Mouse (Mus musculus): ENCODE results near the gene Cep83.

The Cep83 gene

DNA sequence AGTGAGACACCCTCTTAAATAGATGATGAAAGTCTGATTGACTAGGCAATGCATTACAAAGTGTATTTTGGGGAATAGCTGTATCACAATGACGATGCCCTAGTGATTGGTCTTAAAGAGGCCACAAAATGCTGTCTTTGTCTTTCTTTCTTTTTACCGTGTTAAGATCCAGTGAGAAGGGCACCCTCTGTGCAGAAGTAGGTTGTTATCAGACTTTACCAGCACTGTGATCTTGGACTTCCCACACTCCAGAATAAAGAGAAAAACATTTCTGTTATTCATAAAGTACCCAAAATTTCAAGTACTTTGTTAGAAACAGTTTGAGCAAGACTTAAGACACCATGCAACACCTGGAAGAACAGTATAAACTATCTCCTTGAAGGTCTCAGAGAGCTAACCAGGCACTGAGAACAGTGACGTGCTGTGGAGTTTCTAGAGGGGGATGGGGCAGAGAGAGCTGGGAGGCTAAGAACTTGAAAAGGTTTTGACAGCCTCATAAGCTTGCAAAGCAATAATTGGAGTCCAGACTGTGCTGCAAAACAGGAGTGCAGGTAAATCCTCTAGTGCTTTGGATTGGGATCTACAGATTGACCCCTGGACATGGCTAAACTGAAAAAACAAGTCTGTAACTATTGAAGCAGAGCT lies 92.3 kb downstream of the Cep83 start:
- DNase-seq: no peak

DNA sequence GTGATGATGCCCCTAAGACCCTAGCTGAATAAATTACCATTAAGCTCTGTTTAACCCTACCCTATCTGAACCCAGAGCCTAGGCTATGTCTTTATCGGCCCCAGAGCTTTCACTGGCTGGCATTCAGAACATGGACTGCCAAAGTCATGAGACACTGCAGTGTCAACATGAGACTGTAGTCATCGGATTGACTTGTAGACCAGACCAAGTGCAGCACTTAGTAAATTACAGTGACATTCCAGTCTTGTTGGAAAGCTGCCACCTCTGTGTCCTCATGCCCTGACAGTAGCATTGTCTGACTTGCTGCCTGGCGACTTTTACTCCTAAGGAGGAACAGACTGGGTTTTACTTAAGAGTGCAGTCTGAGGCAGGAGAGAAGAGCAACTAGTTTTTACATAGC lies 100.8 kb downstream of the Cep83 start:
- DNase-seq: no peak

DNA sequence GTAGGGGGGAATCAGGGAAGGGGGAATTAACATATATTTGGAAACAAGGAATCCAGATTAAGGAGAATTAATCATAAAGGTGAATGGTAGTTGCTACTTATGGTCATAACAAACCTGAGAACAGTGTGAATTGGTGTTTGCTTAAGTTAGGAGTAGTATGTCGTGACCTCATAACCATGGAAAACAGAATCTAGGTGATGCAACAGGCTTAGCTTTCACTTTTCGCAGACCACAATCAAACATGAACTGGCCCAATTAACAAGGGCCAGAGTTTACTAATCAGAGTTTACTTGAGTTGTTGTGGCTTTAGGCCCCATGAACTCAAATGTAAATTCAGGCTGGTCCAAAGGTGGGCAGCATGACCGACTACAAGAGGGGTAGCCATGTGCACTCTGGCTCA lies 105.5 kb downstream of the Cep83 start:
- no peak for DNase-seq

DNA sequence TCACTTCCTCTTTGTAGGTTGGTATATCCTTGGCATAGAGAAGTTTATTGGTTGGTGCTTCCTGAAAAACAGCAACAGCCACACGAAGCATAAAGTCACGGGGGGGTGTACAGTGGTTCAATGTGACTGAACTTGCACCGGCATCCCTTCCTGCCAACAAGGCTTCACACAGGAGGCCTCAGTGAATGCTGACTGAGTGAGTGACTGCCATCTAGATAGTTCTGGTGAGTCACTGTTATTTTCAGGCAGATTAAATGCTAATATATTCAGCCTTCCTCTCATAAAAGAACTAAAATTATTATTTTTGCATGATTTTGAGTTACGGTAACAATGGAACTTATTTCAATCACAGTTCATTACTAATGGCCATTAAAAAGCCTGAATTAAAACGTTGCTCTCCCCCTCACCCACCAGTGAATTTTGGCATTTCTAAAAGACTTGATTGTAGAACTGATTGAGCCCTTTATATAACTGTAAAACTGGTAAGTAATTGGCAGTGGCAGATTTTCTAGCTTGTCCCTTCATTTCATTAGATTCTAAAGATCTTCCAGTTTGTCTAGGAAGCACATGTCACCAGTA lies 106.3 kb downstream of the Cep83 start:
- DNase-seq: no peak

DNA sequence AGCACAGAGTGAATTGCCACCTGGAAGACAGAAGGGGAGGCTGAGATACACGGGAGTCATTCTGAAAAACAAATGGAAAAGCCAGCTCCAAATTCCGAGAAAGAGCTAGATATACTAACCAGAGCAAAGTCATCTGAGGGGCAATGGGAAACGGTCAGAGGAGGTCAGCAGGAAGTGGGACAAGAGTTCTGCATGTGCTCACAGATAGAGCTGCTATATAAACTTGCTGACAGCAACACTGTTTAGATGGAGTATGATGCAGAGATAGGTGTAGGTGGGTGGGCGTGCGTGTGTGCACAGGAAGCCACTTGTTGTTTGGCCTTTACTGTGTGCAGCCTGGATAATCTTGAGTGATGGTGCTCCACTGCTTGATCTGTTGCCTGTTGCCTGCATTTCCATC lies 109.7 kb downstream of the Cep83 start:
- DNase-seq: no peak

DNA sequence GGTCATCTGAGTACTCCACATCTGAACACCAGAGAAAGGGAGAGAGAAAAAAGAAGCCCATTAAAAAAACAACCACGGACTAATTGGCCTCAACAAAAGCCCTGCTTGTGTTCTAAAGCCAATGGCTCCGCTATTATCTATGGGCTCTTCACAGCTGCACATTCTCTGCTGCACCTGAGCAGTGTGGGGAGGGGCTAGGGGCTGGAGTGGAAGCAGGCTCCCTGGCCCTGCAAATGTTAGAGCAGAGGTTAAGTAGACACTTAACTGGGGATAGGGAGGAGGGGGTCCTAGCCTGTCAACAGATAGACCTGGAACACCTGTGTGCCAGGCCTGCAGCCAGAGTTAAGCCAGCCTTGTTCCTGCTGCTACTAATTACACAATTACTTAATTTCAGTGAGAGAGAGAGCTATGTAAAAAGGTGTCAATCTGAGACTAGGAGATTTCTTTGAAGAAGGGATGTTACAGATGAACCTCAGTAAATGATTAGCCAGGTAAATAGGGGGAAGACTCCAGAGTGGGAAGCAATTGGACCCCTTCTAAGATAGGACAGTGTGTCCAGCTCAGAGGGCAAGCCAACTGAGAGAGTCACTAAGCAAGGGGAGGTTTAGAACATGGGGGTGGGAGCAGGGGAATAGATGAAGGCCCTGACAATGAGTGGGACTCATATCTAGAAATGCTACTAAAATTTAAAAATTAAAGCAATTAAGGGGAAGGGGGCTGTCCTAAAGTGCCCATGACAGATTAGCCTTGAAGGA lies 111.2 kb downstream of the Cep83 start:
- DNase-seq: no peak

DNA sequence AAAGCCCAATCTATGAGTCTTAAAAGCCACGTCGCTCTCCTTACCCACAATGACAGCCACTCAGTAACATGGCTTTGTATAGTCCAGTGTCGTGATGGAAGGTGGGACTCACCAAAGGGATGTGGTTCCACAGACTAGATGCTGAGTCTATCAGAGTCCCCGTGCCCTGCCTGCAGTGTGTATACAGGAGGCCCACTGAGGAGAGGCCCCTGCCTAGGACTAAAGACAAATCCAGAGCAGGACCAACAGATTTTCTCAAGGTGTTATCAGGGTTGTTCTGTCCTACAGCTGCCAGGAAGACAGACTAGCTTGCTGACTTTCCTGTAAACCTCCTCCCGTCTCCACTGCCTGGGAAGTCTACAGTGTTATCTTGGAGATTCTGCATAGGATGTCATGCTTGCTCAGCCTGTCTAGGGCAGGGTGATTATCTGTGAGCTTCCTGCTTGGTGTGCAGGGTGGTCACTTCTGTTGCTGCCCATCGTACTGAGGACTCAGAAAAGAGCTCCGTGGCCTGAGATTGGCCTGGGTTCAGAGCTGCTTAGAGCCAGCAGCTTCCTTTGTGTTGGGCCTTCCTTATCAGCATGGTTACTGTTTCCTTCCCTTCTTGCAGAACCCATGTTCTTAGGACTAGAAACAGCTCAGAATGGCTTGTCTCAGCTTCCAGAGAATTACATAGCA lies 112.4 kb downstream of the Cep83 start:
- DNase-seq: no peak

DNA sequence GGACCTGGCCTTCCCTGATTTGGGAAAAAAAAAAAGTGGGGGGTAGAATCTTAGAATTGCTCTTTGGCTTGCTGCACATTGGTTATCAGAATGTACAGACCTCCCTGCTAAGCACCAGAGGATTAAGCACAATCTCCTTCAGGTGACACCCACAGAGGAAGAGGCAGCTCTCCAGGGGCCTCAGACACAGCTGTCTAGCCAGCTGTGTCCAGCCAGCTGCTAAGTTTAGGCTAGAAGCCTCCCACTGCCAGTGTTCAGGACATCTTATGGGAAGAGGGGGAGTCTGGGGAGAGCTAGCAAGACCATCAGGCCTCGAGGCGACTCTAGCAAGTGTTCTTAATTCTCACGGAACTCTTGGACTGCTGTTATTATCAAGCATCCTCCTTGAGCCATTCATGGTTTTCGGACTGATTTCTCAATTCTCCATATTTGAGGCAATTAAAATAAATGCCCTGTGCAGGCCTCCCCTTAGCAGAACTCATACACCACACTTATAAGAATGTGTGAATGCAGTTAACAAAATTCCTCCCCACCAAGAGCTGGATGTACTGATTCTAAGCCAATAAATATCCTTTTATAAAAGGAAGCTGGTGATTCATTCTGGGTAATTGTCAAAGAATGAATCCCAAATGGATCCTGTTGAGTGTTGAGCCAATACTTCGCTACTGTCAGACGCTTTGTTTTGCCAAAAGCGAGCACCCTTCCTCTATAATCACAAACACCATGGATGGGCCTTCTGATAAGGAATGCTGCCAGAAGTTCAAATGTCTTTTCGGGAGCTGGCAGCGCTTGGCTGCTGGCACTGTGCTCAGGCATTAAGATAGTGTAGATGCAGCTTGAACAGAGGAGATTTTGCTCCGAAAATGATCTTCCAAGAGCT lies 115.8 kb downstream of the Cep83 start:
- DNase-seq: no peak

DNA sequence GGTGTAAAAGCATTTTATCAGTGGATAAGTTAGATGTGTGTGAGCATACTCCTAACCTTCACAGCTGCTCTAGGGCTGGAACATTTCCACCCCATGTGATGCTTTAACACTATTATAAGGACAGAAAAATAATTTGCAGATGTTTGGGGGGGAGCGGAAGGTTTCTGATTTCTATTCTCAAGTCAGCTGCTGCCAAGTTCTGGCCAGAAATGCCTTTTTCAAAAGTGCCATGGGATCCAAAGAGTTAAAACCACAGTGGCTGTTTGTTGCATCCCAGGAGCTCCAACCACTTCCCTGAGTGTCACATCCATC lies 116.4 kb downstream of the Cep83 start:
- no peak for DNase-seq

DNA sequence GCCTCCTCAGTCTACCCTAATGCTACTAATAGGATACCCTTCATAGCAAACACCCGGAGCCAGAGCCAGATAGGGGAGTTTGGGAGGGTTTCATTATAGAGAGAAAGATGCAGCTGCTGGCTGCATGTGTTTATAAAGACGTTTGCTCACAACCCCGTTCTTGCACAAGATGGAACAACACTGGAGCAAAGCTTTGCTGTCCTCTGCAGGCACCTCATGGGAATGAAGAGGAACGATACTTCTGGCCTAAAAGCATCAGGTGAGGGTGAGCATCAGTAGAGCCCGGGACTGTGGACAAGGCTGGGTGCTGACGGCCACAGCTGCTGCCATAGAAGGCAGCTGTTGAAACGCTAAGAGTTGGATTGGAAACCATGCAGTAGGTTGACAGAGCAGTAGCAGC lies 118.9 kb downstream of the Cep83 start:
- no peak for DNase-seq

DNA sequence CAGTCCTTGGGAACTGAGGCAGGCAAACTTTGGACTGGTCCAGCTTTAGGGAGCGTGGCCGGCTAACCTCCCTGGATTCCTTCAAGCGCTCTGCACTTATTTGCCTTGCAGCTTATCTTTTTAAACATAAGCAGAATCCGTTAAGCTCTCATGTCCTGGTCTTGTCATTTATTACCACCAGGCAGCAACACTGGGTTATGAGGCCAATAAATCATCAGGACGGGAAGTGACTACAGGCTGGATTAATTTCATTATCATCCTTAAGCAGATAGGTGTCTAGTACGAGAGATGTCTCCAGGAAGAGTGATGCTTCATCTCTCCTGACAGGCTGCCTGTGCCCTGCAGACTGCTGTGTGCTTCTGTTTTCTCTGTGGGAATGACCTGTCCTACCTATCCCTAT lies 119.8 kb downstream of the Cep83 start:
- no peak for DNase-seq

DNA sequence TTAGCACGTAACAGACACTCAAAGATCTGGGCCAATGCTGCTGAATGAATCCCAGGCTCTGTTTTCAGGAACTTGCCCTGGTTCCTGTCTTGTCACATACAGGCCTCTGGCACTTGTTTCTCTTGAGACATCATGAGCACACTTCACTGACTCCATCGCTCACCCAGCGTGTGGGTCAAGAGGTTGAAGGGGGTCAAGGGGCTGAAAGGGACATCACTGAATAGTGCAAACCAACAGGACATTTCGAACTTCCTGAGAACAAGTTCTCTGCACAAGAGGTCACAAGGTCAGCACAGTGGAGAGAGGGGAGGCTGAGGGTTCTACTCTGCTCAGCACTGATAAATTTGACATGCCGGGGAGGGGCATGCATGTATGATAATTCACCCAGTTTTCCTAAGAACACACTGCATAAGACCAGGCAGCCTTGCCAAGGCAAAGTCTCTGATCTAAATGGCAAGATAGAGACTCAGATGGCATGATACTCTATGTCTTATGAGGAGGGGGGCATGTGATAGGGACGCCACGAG lies 121.6 kb downstream of the Cep83 start:
- no peak for DNase-seq

DNA sequence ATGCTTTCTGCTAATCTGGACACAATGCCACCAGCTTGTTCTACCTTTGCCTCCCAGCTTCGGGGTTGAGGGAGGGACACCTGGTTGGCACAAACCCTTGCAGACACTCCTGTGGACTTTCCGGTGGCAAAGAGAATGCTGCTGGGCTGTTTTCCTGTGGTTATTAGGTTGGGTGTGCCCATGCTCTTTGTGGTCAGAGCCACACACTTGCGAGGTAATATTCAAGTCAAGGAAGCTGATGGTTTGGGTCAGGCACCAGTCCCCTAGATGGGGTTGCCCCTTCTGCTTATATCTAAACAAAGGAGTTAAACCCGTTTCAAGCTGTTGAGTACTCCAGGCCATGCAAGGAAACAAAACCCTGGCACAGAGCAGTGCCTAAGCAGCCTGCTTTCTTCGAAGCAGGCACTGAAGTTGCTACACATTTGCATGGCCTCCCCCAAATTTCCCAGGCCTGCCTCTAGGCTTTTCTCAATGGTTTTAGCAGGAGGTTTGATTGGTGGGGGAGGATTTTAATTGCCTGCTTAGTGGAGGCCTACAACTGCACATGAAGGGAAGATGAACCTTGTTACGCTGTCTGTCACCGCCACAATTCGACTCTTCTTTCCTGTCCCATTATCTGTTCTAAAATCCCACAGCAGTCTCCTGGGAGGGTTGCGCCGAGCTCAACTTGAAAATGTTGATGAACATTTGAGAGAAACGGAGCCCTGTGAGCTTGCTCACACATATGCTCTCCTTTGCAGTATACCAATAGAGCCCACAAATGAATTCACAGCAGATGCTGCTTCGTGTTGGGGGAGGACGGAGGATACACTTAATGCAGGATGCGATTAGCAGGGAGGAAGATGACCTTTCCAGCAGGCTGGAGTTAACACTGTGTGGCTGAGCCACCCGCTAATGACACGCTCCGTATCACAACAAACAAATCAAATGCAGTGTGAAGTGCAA lies 123.7 kb downstream of the Cep83 start:
- no peak for DNase-seq

DNA sequence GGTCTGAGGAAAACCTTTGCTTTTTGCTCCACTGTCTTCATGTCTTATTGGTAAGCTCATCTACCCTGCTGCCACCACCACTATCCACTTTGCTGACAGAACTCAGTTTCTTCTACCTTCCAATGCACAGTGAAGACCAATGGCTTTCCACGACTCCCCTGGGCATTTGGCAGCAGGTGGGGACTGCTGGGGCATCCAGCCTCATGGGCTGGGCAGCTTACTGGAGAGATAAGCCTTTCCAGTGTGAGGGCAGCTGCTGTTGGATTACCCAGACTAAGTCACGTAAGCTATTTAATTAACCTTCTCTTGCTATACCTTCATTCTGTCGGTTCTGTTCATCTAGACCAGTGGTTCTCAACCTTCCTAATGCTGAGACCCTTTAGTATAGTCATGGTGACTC lies 129.7 kb downstream of the Cep83 start:
- no peak for DNase-seq

DNA sequence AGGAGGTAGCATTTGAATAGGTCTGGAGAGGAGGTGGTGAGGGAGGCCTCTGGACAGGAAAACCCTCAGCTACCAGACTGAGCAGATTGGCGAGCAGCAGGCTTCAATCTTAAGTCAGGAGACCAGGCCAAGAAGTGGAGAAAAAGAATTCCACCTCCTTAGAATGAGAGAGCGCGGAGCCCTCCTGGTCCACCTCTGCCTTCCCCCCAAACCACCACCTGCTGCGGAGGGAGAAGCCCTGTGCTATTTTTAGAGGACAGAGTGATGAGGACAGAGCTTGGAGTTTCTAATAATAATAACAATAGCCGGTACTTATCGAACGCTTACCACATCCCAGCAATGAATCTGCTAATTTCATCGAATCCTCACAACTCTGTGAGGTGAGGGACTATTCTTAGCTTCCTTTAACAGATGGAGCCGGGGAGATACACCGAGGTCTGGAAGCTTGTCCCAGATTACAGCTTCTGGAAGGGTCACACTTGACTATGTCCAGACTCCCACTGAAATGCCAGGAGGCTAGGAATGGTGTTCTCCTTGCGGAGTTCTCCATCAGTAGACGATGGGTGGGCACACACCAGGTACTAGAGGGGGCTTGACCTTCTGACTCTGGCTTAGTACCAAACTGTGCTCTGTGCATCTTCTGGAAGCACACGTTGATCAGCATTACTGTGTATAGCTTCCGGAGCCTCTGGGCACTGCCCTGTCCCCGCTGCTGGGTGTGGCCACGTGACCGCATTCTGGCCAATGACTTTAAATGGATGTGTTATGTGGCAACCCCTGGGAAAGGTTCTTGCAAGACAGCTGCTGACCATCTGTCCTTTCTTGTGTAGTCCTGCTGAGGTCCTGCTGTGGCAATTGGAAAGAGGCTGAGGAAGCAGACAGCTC lies 130.6 kb downstream of the Cep83 start:
- no peak for DNase-seq

DNA sequence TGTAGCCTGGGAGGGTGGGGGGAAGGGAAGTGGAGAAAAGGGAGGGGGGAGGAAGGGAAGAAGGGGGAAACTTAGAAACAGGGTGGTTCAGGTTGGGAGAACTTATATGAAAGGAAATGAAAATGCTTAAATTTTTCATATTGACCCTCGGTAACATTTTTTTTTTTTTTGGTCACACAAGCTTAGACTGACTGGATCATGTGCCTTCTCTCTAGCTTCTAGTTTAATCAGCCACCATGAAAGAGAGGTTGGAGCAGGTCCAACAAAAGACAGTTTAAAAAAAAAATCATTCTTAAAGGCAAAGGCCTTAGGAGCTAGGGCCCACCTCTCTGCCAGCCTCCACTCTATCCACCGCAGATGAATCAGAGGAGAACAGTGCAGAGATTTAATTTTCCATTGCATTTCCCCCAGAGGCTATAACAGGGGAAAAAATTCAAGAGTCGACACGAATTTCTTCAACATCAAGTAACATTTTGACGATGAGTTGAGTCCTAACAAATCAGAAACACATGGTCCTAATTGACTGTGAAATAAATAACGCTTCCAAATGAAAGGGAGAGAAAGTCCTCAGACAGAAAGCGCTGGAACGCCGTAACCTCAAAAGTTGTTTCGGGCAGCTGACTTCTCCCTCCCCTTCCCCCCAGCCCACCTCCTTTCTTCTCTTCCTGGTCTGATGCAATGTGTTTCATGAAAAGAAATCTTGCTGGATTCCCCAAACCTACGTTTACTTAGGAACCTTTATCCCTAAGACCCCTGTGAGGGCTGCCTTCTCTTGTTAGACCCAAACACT lies 135.7 kb downstream of the Cep83 start:
- DNase-seq: no peak

DNA sequence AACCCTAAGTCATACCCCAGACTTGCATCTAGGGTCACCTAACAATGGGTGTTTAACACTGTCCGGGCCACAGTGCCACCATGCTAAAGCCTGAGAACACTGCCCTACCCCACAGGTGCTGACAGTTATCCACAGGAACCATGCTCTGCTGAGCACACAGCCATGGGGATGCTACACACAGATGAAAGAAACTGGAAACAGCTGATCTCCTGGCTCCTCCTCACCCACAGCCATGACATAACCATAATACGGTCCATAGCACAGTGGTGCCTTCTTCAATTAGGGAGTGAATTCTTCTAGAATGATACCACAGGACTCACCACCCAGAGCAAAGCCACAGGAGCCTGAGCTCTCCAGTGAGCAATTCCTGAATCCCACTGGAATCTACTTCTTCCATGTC lies 137.5 kb downstream of the Cep83 start:
- DNase-seq: peak; percentile 61 to 72

DNA sequence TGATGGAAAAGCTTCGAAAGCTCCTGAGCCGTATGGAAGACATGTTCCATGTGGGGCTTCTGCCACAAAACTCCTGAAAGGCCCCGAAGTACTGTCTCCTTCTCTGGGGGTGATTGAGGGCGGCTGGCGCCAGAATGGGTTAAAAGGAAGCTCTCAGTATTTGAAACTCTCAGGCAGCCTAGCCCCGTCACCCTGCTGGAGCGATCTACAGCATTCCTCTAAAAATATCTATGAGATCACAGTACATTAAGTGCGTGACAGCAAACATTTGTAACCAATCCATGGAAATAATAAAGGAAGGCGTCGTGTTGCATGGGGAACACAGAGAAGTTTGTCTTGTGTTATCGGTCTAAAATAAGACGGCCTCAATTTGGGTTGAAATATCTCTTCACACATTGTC lies 138.0 kb downstream of the Cep83 start:
- no peak for DNase-seq

DNA sequence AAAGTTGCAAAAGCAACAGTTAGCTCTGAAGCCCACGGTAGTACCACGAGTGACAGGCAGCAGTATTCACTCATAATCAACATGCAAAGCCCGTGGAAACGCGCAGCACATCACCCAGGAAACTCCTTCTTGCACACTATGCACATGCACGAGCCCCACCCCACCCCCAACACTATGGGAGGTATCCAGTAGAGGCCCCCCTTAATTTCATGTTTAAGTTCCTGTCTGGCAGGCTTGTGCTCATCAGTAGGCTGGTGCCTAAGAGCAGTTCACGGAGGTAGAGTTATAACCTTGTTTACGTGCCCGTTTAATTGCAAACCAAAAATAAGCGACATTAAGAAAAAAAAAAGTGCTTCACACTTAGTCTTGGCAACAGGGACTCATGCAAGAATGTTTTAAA lies 138.9 kb downstream of the Cep83 start:
- peak; percentile 42 to 45 for DNase-seq
